Mouse (Mus musculus) E14TG2a.4 (cell line): ENCODE data around the gene Gm9817.

Experiments
- H3K27me3 ChIP-seq: 2 replicates; pipeline ENCODE4 v1.6.1; 2014; ENCODE audit warnings: low read length, control low read depth; ENCODE audit not compliant: insufficient read depth
- H3K36me3 ChIP-seq: 2 replicates; pipeline ENCODE4 v1.6.1; 2014; ENCODE audit warnings: low read length, control low read depth; ENCODE audit not compliant: insufficient read depth
- H3K4me1 ChIP-seq: replicated peaks from 2 replicates; pipeline ENCODE4 v1.6.1; 2014; ENCODE audit warnings: low read depth, low read length, control low read depth
- H3K4me3 ChIP-seq: replicated peaks from 2 replicates; pipeline ENCODE4 v1.5.1; 2014; ENCODE audit warnings: mild to moderate bottlenecking, low read length
- H3K9me3 ChIP-seq: 2 replicates; pipeline ENCODE4 v1.6.1; 2014; ENCODE audit warnings: low read length, control low read depth
- CTCF ChIP-seq: conservative IDR thresholded peaks from 2 replicates; pipeline ENCODE4 v1.5.1; 2014; ENCODE audit warnings: low read length
- NANOG ChIP-seq: IDR thresholded peaks from 2 replicates; pipeline ENCODE4 v1.6.1; 2014; ENCODE audit warnings: borderline replicate concordance, low read length, mixed read lengths
- POU5F1 ChIP-seq: IDR thresholded peaks from 2 replicates; pipeline ENCODE4 v1.6.1; 2014; ENCODE audit warnings: low read length, borderline replicate concordance

The Gm9817 gene

DNA sequence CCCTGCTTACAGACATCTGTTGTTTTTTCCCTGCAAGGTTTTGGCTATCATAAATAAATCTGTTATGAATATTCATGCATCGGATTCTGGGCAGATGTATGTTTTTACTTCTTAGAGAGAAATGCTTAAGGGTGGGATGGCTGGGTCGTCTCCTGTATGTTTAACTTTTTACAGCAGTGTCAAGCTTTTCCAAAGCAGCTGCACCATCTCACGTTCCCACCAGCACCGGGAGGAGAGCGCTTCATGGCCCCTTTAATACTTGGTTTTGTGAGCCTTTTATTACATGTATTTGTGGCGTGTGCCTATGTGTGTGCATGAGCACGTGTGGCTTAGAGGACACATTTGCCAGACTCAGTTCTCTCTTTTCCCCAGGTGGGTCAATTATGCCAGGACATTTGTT, 37.8 kb upstream of the Gm9817 start:
- no peak for TF ChIP-seq POU5F1
- TF ChIP-seq NANOG: no peak
- TF ChIP-seq CTCF: no peak

DNA sequence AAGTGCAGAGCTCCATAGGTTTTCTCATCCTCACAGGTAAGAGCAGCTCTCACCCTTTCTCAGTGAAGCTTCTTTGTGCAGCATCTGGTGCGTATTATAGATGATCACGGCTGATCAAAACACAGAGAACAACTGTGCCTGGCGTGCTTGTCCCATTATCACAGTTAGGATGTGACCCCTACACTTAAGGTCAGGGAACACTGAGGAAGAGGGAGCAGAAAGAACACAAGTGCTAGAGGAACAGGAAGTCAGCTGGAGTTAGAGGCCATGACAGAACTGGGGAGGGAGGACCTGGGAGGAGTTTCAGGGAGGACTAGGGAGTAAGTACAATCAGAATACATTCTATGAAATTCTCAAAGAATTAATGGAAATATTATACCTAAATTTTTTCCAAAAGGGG, 35.0 kb upstream of the Gm9817 start:
- Histone ChIP-seq H3K27me3 (no peaks in the 10 kb centered on the region), H3K36me3 (no peaks in the 10 kb centered on the region), H3K4me3 (no peak overlapping the region), H3K4me1 (no peaks in the 10 kb centered on the region), H3K9me3 (no peaks in the 10 kb centered on the region)
- TF ChIP-seq NANOG (no peak), CTCF (no peak), POU5F1 (no peak)

More for the DNA sequence above, 37.8 kb upstream of the Gm9817 start:
- Histone ChIP-seq H3K36me3 (no peaks in the 10 kb centered on the region), H3K9me3 (no peaks in the 10 kb centered on the region), H3K4me3 (no peak overlapping the region), H3K27me3 (no peaks in the 10 kb centered on the region), H3K4me1 (no peaks in the 10 kb centered on the region)

GRCm38 (mm10) chr13:45049261-45050020, 29.1 kb upstream of the Gm9817 start:
- Histone ChIP-seq H3K4me1 (no peaks in the 10 kb centered on the region), H3K9me3 (no peaks in the 10 kb centered on the region), H3K4me3 (no peak overlapping the region), H3K27me3 (no peaks in the 10 kb centered on the region), H3K36me3 (no peaks in the 10 kb centered on the region)
- TF ChIP-seq POU5F1 (no peak), NANOG (no peak), CTCF (no peak)

- no peaks in the 10 kb centered on the region for H3K27me3 ChIP-seq
- no peak overlapping the region for H3K4me3 ChIP-seq
- H3K4me1 ChIP-seq: no peaks in the 10 kb centered on the region
- no peaks in the 10 kb centered on the region for H3K36me3 ChIP-seq
- no peaks in the 10 kb centered on the region for H3K9me3 ChIP-seq
- TF ChIP-seq CTCF (no peak), POU5F1 (no peak)
Measured at GRCm38 (mm10) chr13:45052805-45053204, 25.7 kb upstream of the Gm9817 start.

DNA sequence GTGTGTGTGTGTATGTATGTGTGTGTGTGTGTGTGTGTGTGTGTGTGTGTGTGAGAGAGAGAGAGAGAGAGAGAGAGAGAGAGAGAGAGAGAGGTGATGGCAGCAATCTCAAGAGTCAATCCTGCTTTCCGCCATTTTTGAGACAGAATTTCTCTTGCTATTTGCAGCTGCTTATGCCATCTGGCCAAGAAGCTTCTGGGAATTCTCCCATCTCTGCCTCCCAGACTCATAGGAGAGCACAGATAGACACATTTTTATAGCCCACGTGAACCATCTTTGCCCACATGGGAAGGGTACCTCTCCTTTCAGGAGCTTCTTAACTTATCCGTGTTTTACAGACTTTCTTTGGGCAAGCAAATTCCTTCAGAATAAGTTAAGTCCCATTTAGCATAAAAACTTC, 24.6 kb upstream of the Gm9817 start:
- Histone ChIP-seq H3K36me3 (no peaks in the 10 kb centered on the region), H3K27me3 (no peaks in the 10 kb centered on the region), H3K4me1 (no peaks in the 10 kb centered on the region), H3K4me3 (no peak overlapping the region), H3K9me3 (no peaks in the 10 kb centered on the region)
- TF ChIP-seq NANOG (no peak), CTCF (no peak)

GRCm38 (mm10) chr13:45059206-45059605, 19.3 kb upstream of the Gm9817 start:
- no peaks in the 10 kb centered on the region for H3K27me3 ChIP-seq
- no peaks in the 10 kb centered on the region for H3K9me3 ChIP-seq
- H3K4me1 ChIP-seq: no peaks in the 10 kb centered on the region
- no peak overlapping the region for H3K4me3 ChIP-seq
- no peaks in the 10 kb centered on the region for H3K36me3 ChIP-seq
- no peak for TF ChIP-seq POU5F1
- TF ChIP-seq NANOG: no peak
- TF ChIP-seq CTCF: no peak

- Histone ChIP-seq H3K36me3 (no peaks in the 10 kb centered on the region), H3K9me3 (no peaks in the 10 kb centered on the region), H3K4me1 (no peaks in the 10 kb centered on the region), H3K27me3 (no peaks in the 10 kb centered on the region), H3K4me3 (no peak overlapping the region)
- TF ChIP-seq NANOG: no peak
- no peak for TF ChIP-seq CTCF
- no peak for TF ChIP-seq POU5F1
Measured at GRCm38 (mm10) chr13:45063146-45063545, 15.3 kb upstream of the Gm9817 start.

DNA sequence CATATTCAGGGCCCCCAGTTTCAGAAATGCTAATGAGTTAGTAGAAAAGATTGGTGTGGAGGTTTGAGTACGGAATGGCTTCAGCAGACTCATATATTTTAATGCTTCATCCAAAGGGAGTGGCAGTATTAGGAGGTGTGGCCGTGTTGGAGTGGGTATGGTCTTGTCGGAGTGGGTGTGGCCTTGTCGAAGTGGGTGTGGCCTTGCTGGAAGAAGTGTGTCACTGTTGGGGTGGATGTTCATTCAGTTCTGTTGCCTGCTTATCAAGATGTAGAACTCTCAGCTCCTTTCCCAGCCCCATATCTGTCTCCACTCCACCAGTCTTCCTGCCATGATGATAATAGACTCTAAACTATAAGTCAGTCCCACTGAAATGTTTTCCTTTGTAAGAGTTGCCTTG, 13.5 kb upstream of the Gm9817 start:
- Histone ChIP-seq H3K27me3 (no peaks in the 10 kb centered on the region), H3K36me3 (no peaks in the 10 kb centered on the region), H3K9me3 (no peaks in the 10 kb centered on the region), H3K4me1 (no peaks in the 10 kb centered on the region), H3K4me3 (no peak overlapping the region)
- TF ChIP-seq NANOG (no peak), CTCF (no peak), POU5F1 (no peak)

DNA sequence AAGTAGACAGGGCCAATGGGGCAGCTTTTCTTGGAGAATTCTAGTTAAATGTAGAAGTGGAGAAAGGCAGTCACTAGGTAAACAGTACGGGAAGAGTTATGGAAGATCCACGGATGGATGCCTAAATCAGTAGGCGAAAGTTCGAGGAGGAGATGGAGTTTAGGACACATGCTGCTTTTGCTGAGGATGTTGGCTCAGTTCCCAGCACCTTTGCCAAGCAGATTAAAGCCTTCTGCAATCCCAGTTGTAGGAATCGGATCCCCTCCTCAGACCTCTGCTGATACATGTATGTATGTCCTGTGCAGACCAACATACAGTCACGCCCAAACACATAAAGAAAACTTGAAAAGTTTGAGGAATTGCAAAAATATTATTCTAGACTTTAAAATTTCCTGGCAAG, 8.1 kb upstream of the Gm9817 start:
- Histone ChIP-seq H3K36me3 (no peaks in the 10 kb centered on the region), H3K4me3 (no peak overlapping the region)
- TF ChIP-seq CTCF: no peak
- TF ChIP-seq NANOG: no peak

More for the DNA sequence above, 8.1 kb upstream of the Gm9817 start:
- Histone ChIP-seq H3K27me3 (no peaks in the 10 kb centered on the region), H3K9me3 (no peaks in the 10 kb centered on the region; the same call in 1 of the 2 replicates), H3K4me1 (0 out of 2 replicates have a peak, but pooled peaks cover 3% of the 10 kb centered on the region)
